Mouse (Mus musculus) lung, postnatal 0 days (tissue): ENCODE measurements around the gene Plaur.

Experiments used
- CTCF ChIP-seq: IDR thresholded peaks from 2 replicates; pipeline ENCODE4 v1.5.1; 2016; ENCODE audit warnings: antibody characterized with exemption, mild to moderate bottlenecking
- EP300 ChIP-seq: IDR thresholded peaks from 2 replicates; pipeline ENCODE4 v1.6.1; 2016; ENCODE audit warnings: antibody characterized with exemption, mild to moderate bottlenecking, control low read depth

DNA sequence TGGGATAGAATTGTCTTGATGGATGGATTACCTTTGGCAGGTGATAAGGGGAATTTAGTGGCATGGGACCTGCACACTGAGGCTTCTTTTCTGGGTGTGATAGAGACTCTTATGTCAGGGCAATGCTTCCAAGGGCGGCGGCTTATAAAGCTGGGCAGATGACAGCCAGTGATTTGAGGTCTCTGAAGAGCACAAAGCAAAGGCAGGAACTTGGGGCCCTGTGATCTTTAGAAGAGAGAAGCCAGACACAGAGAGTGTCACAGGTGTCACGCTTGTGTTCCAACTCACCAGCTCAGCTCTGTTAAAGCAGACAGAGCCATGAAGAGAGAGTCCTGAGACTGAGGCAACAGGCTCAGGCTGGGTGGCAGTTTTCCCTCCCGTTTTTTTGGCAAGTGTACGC lies 5.6 kb downstream of the Plaur start:
- TF ChIP-seq EP300 (no peak), CTCF (no peak)
